Mouse (Mus musculus): ENCODE results near the gene Ceacam16. TPM values are rescaled to one million over a fixed set of nuclear protein-coding genes. Genes with fewer than 3 reads are reported as not detected.

Gene Ceacam16
- 0.71 and 1.4 TPM in 2 replicates for total RNA-seq (2012; rRNA removed)

DNA sequence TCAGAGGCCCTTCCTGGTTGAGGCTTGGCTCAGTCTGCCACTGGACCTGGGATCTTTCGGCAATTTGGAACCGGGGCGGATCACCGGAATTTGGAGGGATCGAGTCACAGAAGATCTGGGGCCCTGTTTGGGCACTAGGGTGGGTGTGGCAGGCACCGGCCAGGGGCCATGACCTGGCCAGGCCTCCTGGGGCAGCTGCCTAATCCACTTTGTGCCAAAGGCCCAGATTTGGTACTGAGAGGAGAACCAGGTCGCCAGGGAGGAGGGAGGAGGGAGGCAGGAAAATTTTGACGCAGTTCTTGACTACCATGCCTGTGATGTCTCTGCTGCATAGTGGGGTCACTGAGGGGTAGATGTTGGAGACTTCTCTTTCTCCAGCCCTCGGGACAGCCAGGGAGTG, at the start of gene Ceacam16:
TSS of gene Ceacam16 (minus strand) at position 101 of the 400 bp plus-strand sequence.
- no peak for DNase-seq (ENCODE audit: low read depth, low spot score)
- in situ Hi-C loops (cut with MboI; ENCODE audit: low sequenced_read_pairs in 2 of 2, unreplicated experiment in 2 of 2), result no loop called here
- no peak within 1 kb of the TSS for H3K27ac ChIP-seq (ENCODE audit: insufficient read depth, low read depth, low read length, poor library complexity, severe bottlenecking)
- H3K4me3 ChIP-seq (ENCODE audit: insufficient read depth in 1 of 2, low read depth in 1 of 2, low read length in 2 of 2, poor library complexity in 1 of 2, severe bottlenecking in 1 of 2), result no peak within 1 kb of the TSS
- H3K9me3 ChIP-seq (ENCODE audit: control insufficient read depth, insufficient read depth, low read depth, low read length), result no peaks in the 10 kb centered on the region
- H3K36me3 ChIP-seq (ENCODE audit: control insufficient read depth, insufficient read depth, low read length, poor library complexity, severe bottlenecking), result no peaks in the 10 kb centered on the region
- H3K4me1 ChIP-seq (ENCODE audit: control insufficient read depth in 2 of 2, insufficient read depth in 2 of 2, low read length in 2 of 2, poor library complexity in 1 of 2), result peaks cover 0 to 9% of the 10 kb centered on the region in 2 experiments; a peak in 1 of 4 replicates
- no peak within 1 kb of the TSS for H3K9ac ChIP-seq (ENCODE audit: insufficient read depth, low read depth, low read length, poor library complexity, severe bottlenecking)
- TF ChIP-seq MAFK (IDR thresholded peaks at IDR 0.05; ENCODE audit: insufficient read depth, low read depth, low read length), result no peak
- TF ChIP-seq HCFC1 (IDR thresholded peaks at IDR 0.05; ENCODE audit: borderline replicate concordance, insufficient read depth, low read length), result no peak
- no peak for TF ChIP-seq CHD2 (IDR thresholded peaks at IDR 0.05; ENCODE audit: low read depth, low read length)
- TF ChIP-seq ZC3H11A (IDR thresholded peaks at IDR 0.05; ENCODE audit: borderline replicate concordance, low read depth, low read length), result no peak
- TF ChIP-seq ZNF384 (IDR thresholded peaks at IDR 0.05; ENCODE audit: low read depth, low read length), result no peak

DNA sequence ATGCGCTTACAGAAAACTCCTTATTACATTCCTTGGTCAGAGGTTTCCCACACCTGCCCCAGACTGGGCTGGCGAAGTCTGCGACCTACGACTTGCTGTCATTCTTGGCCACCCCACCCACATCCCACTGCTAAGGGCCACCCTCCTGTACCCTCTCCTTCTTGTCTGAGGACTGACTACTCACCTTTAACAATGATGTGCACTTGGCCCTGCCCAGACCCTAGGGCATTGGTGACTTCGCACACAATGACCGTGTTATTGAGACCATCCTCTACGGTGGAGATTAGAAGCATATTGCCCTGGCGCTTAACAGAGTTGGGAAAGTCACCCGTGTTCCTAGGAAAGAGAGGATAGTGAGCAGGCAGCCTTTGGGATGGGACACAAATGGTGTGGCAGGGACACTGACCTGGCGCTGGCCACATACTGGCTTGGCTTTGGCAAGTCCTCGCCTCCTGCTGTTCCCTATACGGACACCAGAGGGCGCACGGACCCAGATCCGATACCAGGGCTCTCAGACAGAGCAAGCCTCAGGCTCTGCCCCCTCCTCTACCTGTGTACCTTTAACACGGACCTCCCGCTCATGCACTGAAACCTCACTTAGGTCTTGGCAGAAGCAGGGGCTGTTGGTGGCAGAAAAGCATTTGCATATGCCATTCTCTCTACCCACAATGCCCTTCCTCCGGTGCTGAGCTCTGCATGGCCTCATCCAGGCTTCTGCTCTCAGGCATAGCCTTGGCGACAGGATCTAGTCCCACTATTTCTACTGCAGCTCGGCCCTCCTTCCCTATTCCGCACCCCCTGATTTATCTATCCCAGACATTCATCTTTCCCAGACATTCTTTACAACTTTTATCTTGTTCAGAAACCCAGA, 49.6 kb upstream of the Ceacam16 start:
- Histone ChIP-seq H3K9me3 (ENCODE audit: control insufficient read depth, insufficient read depth, low read depth, low read length) (no peaks in the 10 kb centered on the region), H3K36me3 (ENCODE audit: control insufficient read depth, insufficient read depth, low read length, poor library complexity, severe bottlenecking) (peaks cover 24% of the 10 kb centered on the region), H3K9ac (ENCODE audit: insufficient read depth, low read depth, low read length, poor library complexity, severe bottlenecking) (no peak overlapping the region), H3K4me3 (ENCODE audit: insufficient read depth in 1 of 2, low read depth in 1 of 2, low read length in 2 of 2, poor library complexity in 1 of 2, severe bottlenecking in 1 of 2) (no peak overlapping the region), H3K4me1 (ENCODE audit: control insufficient read depth in 2 of 2, insufficient read depth in 2 of 2, low read length in 2 of 2, poor library complexity in 1 of 2) (0 out of 4 replicates have a peak, but pooled peaks cover 0 to 2% of the 10 kb centered on the region in 2 experiments), H3K27ac (ENCODE audit: insufficient read depth, low read depth, low read length, poor library complexity, severe bottlenecking) (no peak overlapping the region)
- peak; percentile 57 for DNase-seq (ENCODE audit: low read depth, low spot score)
- in situ Hi-C loops (cut with MboI; ENCODE audit: low sequenced_read_pairs in 2 of 2, unreplicated experiment in 2 of 2), result loop anchor here in 1 of 2 experiments (10.0 kb wide), 1 partner anchor 54 kb away; the partner anchor contains the start of gene Ceacam20
- TF ChIP-seq ZC3H11A (IDR thresholded peaks at IDR 0.05; ENCODE audit: borderline replicate concordance, low read depth, low read length) (peak; percentile 65), MAFK (IDR thresholded peaks at IDR 0.05; ENCODE audit: insufficient read depth, low read depth, low read length) (no peak)

DNA sequence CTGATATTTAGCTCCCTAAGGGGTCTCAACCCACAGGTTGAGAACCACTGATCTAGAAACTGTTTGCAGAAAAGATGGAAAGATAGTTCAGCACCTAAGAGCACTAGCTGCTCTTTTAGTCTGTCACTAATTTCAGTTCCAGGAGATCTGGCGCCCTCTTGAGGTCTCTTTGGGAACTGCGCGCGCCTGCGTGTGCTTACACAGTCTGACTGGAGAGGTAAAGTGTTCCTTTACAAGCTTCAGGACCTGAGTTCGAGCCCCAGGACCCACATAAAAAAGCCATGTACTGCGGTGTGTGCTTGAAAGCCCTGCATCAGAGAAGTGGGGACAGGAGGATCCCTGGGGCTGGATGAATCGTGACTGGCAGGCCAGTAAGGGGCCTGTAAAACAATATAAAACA, 28.8 kb upstream of the Ceacam16 start:
- TF ChIP-seq HCFC1 (IDR thresholded peaks at IDR 0.05; ENCODE audit: borderline replicate concordance, insufficient read depth, low read length) (no peak), ZC3H11A (IDR thresholded peaks at IDR 0.05; ENCODE audit: borderline replicate concordance, low read depth, low read length) (no peak; the same call in 1 of the 2 replicates), ZNF384 (IDR thresholded peaks at IDR 0.05; ENCODE audit: low read depth, low read length) (no peak), MAFK (IDR thresholded peaks at IDR 0.05; ENCODE audit: insufficient read depth, low read depth, low read length) (no peak), CHD2 (IDR thresholded peaks at IDR 0.05; ENCODE audit: low read depth, low read length) (no peak)
- Histone ChIP-seq H3K27ac (ENCODE audit: insufficient read depth, low read depth, low read length, poor library complexity, severe bottlenecking) (no peak overlapping the region), H3K4me1 (ENCODE audit: control insufficient read depth in 2 of 2, insufficient read depth in 2 of 2, low read length in 2 of 2, poor library complexity in 1 of 2) (no peaks in the 10 kb centered on the region), H3K9ac (ENCODE audit: insufficient read depth, low read depth, low read length, poor library complexity, severe bottlenecking) (no peak overlapping the region), H3K9me3 (ENCODE audit: control insufficient read depth, insufficient read depth, low read depth, low read length) (no peaks in the 10 kb centered on the region), H3K36me3 (ENCODE audit: control insufficient read depth, insufficient read depth, low read length, poor library complexity, severe bottlenecking) (no peaks in the 10 kb centered on the region), H3K4me3 (ENCODE audit: insufficient read depth in 1 of 2, low read depth in 1 of 2, low read length in 2 of 2, poor library complexity in 1 of 2, severe bottlenecking in 1 of 2) (no peak overlapping the region)
- in situ Hi-C loops (cut with MboI; ENCODE audit: low sequenced_read_pairs in 2 of 2, unreplicated experiment in 2 of 2), result no loop called here
- peak; percentile 42 for DNase-seq (ENCODE audit: low read depth, low spot score)

GRCm38 (mm10) chr7:19887849-19888248, 26.8 kb upstream of the Ceacam16 start, which contains the start of gene Ceacam19:
TSS of gene Ceacam19 (minus strand) at chr7:19887965.
- Histone ChIP-seq H3K27ac (ENCODE audit: insufficient read depth, low read depth, low read length, poor library complexity, severe bottlenecking) (no peak within 1 kb of the TSS), H3K9ac (ENCODE audit: insufficient read depth, low read depth, low read length, poor library complexity, severe bottlenecking) (no peak within 1 kb of the TSS)
- TF ChIP-seq MAFK (IDR thresholded peaks at IDR 0.05; ENCODE audit: insufficient read depth, low read depth, low read length), result no peak
- TF ChIP-seq ZC3H11A (IDR thresholded peaks at IDR 0.05; ENCODE audit: borderline replicate concordance, low read depth, low read length), result no peak
- no peak for TF ChIP-seq ZNF384 (IDR thresholded peaks at IDR 0.05; ENCODE audit: low read depth, low read length)
- TF ChIP-seq CHD2 (IDR thresholded peaks at IDR 0.05; ENCODE audit: low read depth, low read length), result no peak
- TF ChIP-seq HCFC1 (IDR thresholded peaks at IDR 0.05; ENCODE audit: borderline replicate concordance, insufficient read depth, low read length), result no peak

More at GRCm38 (mm10) chr7:19887849-19888248, 26.8 kb upstream of the Ceacam16 start, which contains the start of gene Ceacam19:
- in situ Hi-C loops (cut with MboI; ENCODE audit: low sequenced_read_pairs in 2 of 2, unreplicated experiment in 2 of 2), result no loop called here
- H3K9me3 ChIP-seq (ENCODE audit: control insufficient read depth, insufficient read depth, low read depth, low read length), result no peaks in the 10 kb centered on the region
- no peak for DNase-seq (ENCODE audit: low read depth, low spot score)
- H3K36me3 ChIP-seq (ENCODE audit: control insufficient read depth, insufficient read depth, low read length, poor library complexity, severe bottlenecking), result no peaks in the 10 kb centered on the region
- no peaks in the 10 kb centered on the region for H3K4me1 ChIP-seq (ENCODE audit: control insufficient read depth in 2 of 2, insufficient read depth in 2 of 2, low read length in 2 of 2, poor library complexity in 1 of 2)
- H3K4me3 ChIP-seq (ENCODE audit: insufficient read depth in 1 of 2, low read depth in 1 of 2, low read length in 2 of 2, poor library complexity in 1 of 2, severe bottlenecking in 1 of 2), result no peak within 1 kb of the TSS; a peak in 1 of 4 replicates

Measured in ES-E14 (cell line).